Mouse (Mus musculus): ENCODE data around the gene Ndufs8.

GRCm38 (mm10) chr19:3923586-3923985 lies 11.0 kb upstream of the Ndufs8 start:
- TF ChIP-seq CTCF (conservative IDR thresholded peaks at IDR 0.05; ENCODE audit: low read length) (no peak), NANOG (IDR thresholded peaks at IDR 0.05; ENCODE audit: borderline replicate concordance, low read length) (no peak), POU5F1 (IDR thresholded peaks at IDR 0.05; ENCODE audit: borderline replicate concordance, low read length) (no peak)

All from E14TG2a.4 (cell line).